Mouse (Mus musculus) Muller cell, postnatal 12 days (primary cell): ENCODE measurements at regions not wholly inside any gene's neighbourhood (a gene's known extent, or its start where the extent isn't known, plus 50 kb on each side); places are given as distances from the start of the nearest gene placed in this dataset.

Experiments
- DNase-seq: peaks from one replicate; pipeline ENCODE4 v3.0.0-alpha.2; 2015; ENCODE audit errors: inconsistent ontology term

DNA sequence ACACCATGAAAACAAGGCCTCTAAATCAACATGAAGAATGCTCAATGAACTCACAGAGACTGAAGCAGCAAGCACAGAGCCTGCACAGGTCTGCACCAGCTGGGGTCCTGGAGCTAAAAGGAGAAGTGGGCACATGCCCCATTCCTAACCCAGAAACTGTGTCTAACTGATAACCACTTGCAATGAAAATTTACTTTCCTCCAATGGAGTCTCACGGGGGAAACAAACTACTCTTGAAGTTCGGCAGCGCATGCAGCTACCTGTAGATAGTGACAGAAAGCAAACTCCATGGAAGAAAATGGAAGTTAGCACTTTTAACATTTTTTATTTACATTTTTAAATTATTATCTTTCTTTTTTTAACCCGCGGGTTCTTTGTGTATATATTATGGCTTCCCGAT, 76.8 kb upstream of the Akap6 start:
- no peak for DNase-seq

DNA sequence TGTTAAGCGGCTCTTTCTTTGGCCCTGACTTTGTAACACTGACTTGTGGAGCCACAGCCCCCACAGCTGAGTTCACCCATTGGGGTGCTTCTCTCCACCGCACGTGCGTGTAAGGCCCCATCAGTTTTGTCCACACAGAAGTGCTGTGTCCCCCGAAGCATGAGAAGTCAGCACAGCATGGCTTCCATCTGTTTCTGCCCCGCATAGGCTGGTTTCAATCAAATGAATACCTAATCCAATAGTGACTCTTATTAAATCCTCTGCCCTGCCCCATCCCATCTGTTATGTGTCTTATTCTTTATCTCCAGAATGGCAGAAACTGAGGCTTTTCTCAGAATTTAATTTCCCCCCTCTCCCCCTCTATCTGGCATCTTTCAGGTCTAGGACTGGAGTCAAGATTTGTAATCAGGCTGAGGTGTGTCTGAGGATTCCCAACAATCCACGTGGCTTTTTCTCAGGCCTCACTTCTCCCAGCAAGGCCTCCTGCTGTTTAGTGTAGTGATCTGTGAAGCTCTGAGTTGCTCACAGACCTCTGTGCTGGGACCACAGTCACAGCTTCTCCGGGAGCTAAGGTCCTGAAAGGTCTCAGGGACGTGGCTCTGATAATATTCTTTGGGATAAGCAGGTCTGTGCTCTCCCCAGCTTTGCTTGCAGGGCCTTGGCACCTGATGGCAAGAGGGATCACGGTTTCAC, 75.6 kb upstream of the Akap6 start:
- no peak for DNase-seq

DNA sequence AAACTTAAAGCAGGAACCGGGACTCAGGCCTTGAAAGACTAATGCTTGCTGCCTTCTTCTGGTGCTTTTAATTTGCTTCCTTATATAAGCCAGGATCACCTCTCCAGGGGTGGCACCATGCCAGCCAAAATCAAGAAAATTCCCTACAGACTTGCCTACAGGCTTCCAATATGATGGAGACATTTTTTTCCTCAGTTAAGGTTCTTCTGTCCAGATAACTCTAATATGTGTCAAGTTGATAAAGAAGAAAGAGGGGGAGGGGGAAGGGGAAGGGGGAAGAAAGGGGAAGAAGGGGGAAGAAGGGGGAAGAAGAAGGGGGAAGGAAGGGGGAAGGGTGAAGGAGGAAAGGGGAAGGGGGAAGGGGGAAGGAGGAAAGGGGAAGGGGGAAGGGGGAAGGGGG, 74.3 kb upstream of the Akap6 start:
- no peak for DNase-seq

GRCm38 (mm10) chr12:52628771-52629170, 70.4 kb upstream of the Akap6 start:
- no peak for DNase-seq

DNA sequence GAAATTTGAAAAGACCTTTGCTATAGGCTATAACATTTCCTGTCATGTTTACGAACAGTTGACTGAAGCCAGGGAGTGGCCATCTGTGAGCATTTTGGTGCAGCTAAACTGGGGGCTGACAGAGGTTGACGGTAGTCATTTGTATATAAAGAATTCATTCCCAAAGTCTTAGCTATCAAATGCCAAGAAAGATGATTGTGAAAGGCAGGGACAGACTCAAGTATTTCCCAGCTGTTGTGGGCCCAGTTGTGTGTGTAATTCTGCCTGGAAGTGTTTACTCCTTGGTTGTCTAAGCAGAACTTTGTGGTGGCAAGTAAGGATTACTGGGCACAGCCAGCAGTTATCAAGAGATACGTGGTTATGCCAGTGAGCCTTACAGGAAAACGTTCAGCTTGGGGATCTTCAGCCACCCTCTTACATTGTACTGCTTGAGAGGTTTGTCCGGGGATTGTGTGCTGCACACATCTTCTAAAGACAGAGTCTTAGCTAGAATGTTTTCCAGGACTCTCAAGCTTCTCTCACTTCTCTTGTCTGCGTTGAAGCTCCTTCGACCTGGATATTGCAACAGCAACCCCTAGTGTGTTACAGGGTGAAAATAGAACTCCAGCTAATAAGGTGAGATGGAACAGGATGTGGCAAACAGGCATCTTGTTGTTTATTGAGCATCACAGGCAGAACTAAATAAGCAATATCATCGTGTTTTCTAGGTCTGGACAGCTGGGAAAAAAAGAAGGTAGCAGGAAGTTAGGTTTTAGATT, 63.9 kb upstream of the Akap6 start:
- peak; percentile 30 for DNase-seq

- DNase-seq = peak; percentile 50
Observed at GRCm38 (mm10) chr12:52636186-52636881, 62.8 kb upstream of the Akap6 start.

DNA sequence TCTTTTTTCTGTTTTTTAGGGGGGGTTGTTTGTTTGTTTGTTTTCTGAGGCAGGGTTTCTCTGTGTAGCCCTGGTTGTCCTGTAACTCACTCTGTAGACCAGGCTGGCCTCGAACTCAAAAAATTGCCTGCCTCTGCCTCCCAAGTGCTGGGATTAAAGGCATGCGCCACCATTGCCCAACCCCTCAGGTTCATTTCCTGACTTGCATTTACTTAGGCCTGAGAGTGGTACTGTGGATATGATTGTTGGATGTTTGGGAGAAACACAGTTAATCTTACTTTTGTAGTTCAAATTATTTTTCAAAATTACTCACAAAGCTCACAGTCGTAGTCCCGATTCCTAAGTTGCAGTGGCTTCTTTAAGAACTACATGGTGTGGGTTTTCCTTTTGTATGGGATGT, 62.3 kb upstream of the Akap6 start:
- DNase-seq = no peak

- peak; percentile 57 for DNase-seq
Observed at GRCm38 (mm10) chr12:52637506-52638249, 61.5 kb upstream of the Akap6 start.

DNA sequence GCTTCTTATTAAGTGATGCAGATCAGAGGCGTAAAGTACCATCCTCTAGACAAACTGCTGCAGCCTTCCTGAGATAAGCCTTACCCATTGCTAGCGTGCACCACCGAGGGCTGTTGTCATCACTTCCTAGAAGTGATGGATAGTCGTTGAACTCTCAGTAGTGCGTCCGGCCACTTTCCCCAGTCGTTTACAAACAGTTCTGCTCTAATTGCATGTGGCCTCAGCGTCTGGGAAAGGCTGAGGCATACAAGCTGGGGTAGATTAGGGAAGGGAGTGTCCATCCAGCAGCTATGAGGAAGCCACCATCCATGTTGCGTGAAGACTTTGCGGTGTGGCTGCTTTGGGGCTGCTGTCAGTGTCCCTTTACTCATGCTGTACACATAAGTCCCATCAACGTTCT, 60.7 kb upstream of the Akap6 start:
- no peak for DNase-seq

- DNase-seq = no peak
Observed at GRCm38 (mm10) chr12:52644059-52644458, 55.1 kb upstream of the Akap6 start.
